Mouse (Mus musculus) embryonic stem cell, embryonic (primary cell): ENCODE results near the gene Susd3.

Experiments used
- CTCF ChIA-PET, 4 experiments: fragments of 300-600 bp in 2 of 4; fragments of 350-600 bp in 2 of 4; sonication (Branson Sonifier 250); formaldehyde crosslinking; loops; one replicate each; lab custom pipeline; 2022; ENCODE audit warnings: inconsistent platforms in 2 of 4; lab: Charles Lee
- POLR2A ChIA-PET, 4 experiments: fragments of 300-600 bp in 2 of 4; fragments of 350-600 bp in 2 of 4; sonication (Branson Sonifier 250); formaldehyde crosslinking; loops; one replicate each; lab custom pipeline; 2022; ENCODE audit warnings: antibody characterized with exemption in 4 of 4, inconsistent platforms in 1 of 4; lab: Charles Lee

Gene Susd3

DNA sequence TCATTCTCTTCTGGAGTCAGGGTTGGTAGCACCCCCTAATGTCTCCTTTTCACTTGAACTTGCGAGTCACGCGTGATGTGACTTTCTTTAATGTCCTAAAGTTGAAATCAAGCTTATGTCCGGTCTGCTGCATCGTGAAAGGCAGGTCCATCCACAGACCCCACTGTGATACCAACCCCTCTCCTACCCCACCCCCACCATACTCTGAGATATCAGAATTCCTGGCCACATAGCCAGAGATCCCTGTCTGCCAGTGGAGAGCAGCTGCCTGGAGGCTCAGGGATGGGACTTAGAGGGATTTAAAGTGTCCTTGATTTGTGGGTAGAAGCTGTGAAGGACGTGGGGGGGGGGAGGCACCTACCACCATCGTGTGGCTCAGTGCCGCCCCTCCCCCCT lies at the start of gene Susd3:
Gene Susd3, minus strand, starts transcription at position 240 of the 396 bp plus-strand sequence.
- POLR2A ChIA-PET = interaction anchor here in 3 of 4 experiments (0.6 to 2.1 kb wide), 21 partner anchors 10 to 1203 kb away, joined by 3 to 11 read pairs (median 4); partner anchors contain the start of genes Ninj1 (in 2 of the 3), Card19 (in 1 of the 3), Cenpp (in 1 of the 3) and Fgd3 (in 1 of the 3)
- CTCF ChIA-PET = interaction anchor here in 3 of 4 experiments (0.6 to 1.0 kb wide), 9 partner anchors 9 to 431 kb away, joined by 3 to 5 read pairs (median 4); partner anchors contain the start of gene Card19 (in 1 of the 3)

- CTCF ChIA-PET = interaction anchor here in 2 of 4 experiments (0.6 to 1.1 kb wide), 2 partner anchors 21 to 143 kb away, joined by 3 to 10 read pairs; no protein-coding TSS in a partner anchor
Observed at GRCm38 (mm10) chr13:49296270-49296669, 47.8 kb upstream of the Susd3 start.

GRCm38 (mm10) chr13:49294108-49294507 lies 45.6 kb upstream of the Susd3 start:
- CTCF ChIA-PET = no interaction called here
- POLR2A ChIA-PET = interaction anchor here in 1 of 4 experiments (0.6 kb wide), 1 partner anchor 14 kb away, joined by 3 read pairs; no protein-coding TSS in a partner anchor

More at GRCm38 (mm10) chr13:49296270-49296669, 47.8 kb upstream of the Susd3 start:
- POLR2A ChIA-PET = no interaction called here

DNA sequence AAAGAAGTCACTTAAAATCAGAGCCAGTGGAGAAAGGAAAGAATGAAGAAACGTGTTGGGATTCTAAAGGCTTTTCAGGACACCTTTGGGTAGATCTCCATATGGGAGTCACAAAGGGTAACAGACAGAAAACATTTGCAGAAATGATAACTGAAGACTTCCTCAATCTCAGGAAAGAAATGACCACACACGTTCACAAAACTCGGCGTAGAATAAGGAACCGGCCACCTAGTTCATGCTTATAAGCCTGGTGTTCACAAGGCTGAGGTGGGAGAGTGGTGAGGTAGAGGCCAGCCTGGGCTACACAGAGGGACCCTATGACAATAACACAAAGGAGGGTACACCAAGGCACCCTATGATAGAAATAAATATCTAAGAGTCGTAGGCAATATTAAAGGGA lies 43.4 kb upstream of the Susd3 start:
- POLR2A ChIA-PET = no interaction called here

DNA sequence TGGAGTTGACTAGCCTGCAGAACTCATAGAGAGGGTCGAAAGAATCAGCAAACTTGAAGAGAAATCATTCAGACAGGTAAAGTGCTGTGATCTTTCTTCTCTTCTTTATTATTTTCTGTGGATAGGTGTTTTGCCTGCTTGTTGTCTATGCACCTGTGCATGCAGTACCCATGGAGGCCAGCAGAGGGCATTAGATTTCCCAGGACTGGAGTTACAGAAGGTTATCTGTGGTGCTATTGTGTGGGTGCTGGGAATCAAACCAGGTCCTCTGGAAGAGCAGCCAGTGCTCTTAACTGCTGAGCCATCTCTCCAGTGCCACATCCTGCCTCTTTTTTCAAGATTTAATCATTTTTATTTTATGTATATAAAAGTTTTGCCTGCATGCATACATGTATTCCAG lies 42.9 kb upstream of the Susd3 start:
- ChIA-PET CTCF (interaction anchor here (0.6 to 1.3 kb wide), 5 partner anchors 25 to 262 kb away, joined by 3 to 4 read pairs (median 3); no protein-coding TSS in a partner anchor), POLR2A (interaction anchor here in 1 of 4 experiments (0.6 kb wide), 1 partner anchor 10 kb away, joined by 3 read pairs; no protein-coding TSS in a partner anchor)

More for the DNA sequence above, 43.4 kb upstream of the Susd3 start:
- CTCF ChIA-PET = no interaction called here

DNA sequence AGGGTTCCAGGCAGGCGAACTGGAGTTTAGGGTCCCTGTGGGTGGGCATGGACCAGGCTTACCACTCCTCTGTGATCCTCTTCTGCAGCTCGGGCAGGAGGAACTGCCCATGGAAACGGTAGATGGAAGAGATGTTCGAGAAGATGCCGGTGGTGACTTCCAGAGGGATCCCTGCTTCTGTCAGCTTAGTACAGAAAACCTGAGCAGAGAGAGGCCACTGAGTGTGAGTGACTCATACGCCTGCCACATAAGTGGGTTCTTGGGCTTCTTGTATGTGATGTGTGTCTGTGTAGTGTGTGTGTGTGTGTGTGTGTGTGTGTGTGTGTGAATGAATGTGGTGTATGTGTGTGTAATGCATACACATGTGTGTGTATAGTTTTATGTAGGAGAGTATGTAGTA lies 38.7 kb upstream of the Susd3 start:
- ChIA-PET CTCF (interaction anchor here in 1 of 4 experiments (0.6 kb wide), 1 partner anchor 51 kb away, joined by 3 read pairs; no protein-coding TSS in a partner anchor), POLR2A (no interaction called here)

- POLR2A ChIA-PET = no interaction called here
- CTCF ChIA-PET = interaction anchor here in 1 of 4 experiments (0.6 kb wide), 1 partner anchor 51 kb away, joined by 3 read pairs; no protein-coding TSS in a partner anchor
Observed at GRCm38 (mm10) chr13:49286750-49287149, 38.2 kb upstream of the Susd3 start.

- ChIA-PET CTCF (no interaction called here), POLR2A (interaction anchor here in 1 of 4 experiments (1.0 to 1.5 kb wide), 2 partner anchors 10 to 15 kb away, joined by 3 to 4 read pairs; no protein-coding TSS in a partner anchor)
Observed at GRCm38 (mm10) chr13:49283686-49284085, 35.2 kb upstream of the Susd3 start.

DNA sequence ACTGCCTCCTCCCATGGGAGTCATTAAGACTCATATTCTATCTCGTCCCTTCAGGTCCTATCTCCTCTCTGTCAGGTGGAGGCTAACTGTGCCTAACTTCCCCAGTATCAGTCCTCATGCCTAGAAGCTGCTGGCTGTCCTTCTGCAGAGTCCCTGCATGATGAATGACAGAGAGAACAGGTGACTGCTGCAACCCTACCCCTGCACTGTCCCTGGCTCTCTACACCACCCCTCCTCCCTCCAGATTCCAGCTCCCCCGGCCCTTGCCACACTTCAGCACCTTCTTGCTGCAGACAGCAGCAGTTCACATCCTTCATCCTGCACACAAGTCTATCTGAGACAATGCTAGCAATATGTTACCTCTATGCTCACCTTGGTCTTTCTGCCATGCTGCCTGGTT lies 33.7 kb upstream of the Susd3 start:
- CTCF ChIA-PET = interaction anchor here in 1 of 4 experiments (0.6 kb wide), 2 partner anchors 266 to 614 kb away, joined by 3 to 6 read pairs; no protein-coding TSS in a partner anchor
- POLR2A ChIA-PET = no interaction called here

- ChIA-PET CTCF (interaction anchor here in 1 of 4 experiments (0.7 kb wide), 1 partner anchor 46 kb away, joined by 3 read pairs; no protein-coding TSS in a partner anchor), POLR2A (interaction anchor here in 1 of 4 experiments (1.3 kb wide), 1 partner anchor 24 kb away, joined by 3 read pairs; the partner anchor contains the start of gene Susd3)
Observed at GRCm38 (mm10) chr13:49271831-49272765, 23.6 kb upstream of the Susd3 start.

DNA sequence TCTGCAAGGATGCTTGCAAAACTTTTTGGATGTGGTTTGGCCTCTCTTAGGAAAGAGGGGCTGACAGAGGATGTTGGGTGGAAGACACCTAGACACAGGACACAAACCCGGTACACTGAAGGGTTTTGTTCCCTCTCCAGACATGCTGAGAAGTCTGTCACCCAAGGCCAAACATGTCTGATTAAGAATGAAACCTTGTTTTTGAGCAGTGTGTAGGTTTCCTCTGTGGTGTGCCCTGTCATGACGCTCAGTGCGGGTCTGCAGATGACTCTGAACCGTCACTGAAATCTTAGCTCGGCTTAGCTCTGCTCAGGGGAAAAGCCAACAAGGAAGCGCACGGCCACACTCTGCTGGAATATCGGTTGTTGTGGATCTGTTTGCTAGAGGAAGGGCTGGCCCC lies 22.0 kb upstream of the Susd3 start:
- ChIA-PET CTCF (interaction anchor here in 1 of 4 experiments (0.6 kb wide), 1 partner anchor 35 kb away, joined by 3 read pairs; no protein-coding TSS in a partner anchor), POLR2A (interaction anchor here in 2 of 4 experiments (0.6 to 1.0 kb wide), 2 partner anchors 20 to 112 kb away, joined by 3 read pairs; no protein-coding TSS in a partner anchor)

DNA sequence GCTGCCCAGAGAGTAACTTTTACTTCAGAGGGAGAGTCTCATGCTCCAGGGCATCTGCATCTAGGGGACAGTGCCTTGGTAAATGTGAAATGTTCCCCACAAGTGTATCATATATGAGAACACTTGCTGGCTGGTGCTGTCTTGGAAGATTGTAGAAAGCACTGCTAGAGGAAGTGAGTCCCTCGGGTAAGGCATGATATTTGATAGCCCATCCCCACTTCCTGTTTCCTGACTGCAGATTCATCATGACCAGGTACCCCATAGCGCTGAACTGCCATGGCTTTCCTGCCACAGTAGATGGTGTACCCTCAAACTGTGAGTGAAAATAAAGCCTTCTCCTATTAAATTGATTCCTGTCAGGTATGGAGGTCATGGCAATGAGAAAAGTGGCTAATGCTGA lies 19.1 kb upstream of the Susd3 start:
- POLR2A ChIA-PET = no interaction called here
- CTCF ChIA-PET = no interaction called here

GRCm38 (mm10) chr13:49260036-49260722 lies 11.7 kb upstream of the Susd3 start:
- CTCF ChIA-PET = no interaction called here
- POLR2A ChIA-PET = interaction anchor here in 1 of 4 experiments (1.1 kb wide), 1 partner anchor 12 kb away, joined by 7 read pairs; the partner anchor contains the start of gene Susd3

DNA sequence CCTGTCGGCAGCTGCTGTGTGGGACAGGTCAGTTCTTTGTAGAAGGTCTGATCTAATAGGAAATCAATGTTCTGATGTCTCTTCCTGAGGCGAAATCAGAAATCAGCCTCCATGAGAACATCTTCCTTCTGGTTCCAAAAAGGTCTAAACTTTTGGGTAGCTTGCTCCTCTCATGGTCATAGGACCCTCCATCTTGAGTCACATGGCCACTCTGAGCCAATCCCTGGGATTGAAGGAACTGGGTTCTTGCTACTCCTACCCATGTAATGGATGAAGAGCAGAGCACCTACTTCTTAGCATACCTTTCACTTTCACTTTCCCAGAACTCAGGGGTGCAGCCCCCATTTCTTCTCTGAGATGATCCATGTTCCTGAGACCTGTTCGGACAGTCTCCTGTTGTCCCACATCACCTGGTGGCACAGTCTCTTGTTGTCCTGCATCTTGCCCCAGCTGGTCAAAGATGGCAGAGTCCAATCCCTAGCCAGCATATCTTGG lies 9.4 kb upstream of the Susd3 start:
- POLR2A ChIA-PET = interaction anchor here in 1 of 4 experiments (1.0 to 1.2 kb wide), 3 partner anchors 8 to 41 kb away, joined by 3 to 4 read pairs (median 3); partner anchors contain the start of gene Card19

GRCm38 (mm10) chr13:49252746-49253145 lies 4.2 kb upstream of the Susd3 start:
- POLR2A ChIA-PET = interaction anchor here in 1 of 4 experiments (1.2 kb wide), 1 partner anchor 10 kb away, joined by 3 read pairs; no protein-coding TSS in a partner anchor
- CTCF ChIA-PET = no interaction called here

More for the DNA sequence above, 9.4 kb upstream of the Susd3 start:
- CTCF ChIA-PET = interaction anchor here in 3 of 4 experiments (0.6 to 0.7 kb wide), 3 partner anchors 9 to 99 kb away, joined by 3 to 5 read pairs (median 3); partner anchors contain the start of gene Susd3 (in 1 of the 3)

GRCm38 (mm10) chr13:49252113-49252512 lies 3.6 kb upstream of the Susd3 start:
- CTCF ChIA-PET = no interaction called here
- POLR2A ChIA-PET = no interaction called here

DNA sequence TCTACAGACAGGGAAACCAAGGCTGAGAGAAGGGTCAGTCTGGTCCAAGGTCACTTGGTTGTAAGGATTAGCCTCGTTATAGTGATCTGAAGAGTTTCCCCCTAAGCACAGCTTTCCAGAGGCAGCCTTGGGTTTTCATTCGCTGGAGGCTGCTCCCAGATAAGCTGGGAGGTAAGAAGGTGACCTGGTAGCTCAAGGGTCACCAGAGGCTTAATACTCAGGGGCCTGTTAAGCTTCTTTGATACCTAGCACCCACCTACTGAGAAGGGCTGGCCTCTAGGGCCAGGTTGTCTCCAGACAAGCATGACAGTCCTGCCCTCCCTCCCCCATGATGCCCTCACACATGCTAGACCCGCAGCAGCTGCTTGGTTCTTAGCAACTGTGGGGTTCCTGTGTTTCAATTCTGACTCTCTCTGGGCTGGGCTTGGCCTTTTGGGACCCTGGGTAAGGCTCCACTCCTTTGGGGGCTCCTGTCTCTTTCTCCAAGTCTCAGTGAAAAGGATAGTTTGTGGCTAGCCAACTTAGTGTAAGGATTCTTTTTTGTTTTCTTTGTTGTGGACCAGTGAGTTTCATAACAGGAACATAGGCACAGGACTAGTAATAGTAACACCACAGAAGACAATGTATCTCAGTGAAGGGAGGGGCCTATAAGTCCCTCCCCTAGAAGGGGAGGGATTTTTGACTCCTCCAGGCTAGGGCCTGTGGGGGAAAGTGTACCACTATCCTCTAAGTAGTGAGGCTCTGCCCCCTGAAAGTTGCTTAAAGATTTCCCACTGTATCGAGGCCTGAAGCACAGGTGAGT lies 2.4 kb upstream of the Susd3 start:
- ChIA-PET POLR2A (interaction anchor here in 2 of 4 experiments (0.6 to 1.6 kb wide), 3 partner anchors 8 to 40 kb away, joined by 3 read pairs; no protein-coding TSS in a partner anchor), CTCF (interaction anchor here in 2 of 4 experiments (0.5 to 0.7 kb wide), 2 partner anchors 30 to 507 kb away, joined by 3 to 5 read pairs; no protein-coding TSS in a partner anchor)
